Mouse (Mus musculus): ENCODE data around the gene Fndc9.

DNA sequence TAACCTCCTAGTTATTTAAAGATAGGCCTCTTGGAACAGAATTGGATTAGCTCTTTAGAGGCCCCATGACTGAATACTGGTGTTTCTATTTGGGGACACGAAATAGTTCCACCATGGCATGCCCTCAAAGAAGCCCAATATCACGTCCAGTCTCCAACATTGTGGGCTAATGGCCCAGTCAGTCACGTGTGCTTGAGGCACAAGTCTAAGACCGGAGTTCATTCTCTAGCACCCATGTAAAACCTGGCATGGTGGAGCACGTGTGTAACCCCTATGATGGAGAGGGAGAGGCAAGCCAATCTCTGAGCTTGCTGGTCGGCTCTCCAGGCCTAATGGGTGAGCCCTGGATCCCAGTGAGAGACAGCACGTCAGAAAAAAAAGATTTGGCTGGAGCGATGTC, 40.8 kb downstream of the Fndc9 start:
- TF ChIP-seq POU5F1 (IDR thresholded peaks at IDR 0.05; ENCODE audit: borderline replicate concordance, low read length): no peak
- TF ChIP-seq CTCF (conservative IDR thresholded peaks at IDR 0.05; ENCODE audit: low read length): no peak
- TF ChIP-seq NANOG (IDR thresholded peaks at IDR 0.05; ENCODE audit: borderline replicate concordance, low read length): no peak

All from E14TG2a.4 (cell line).